Comparison of ENCODE assay signal across 12 mouse cellular contexts in genomic region chr16:89993991-89994825, GRCm38 (mm10).
A peak's percentile ranks its signal among the peaks of the same experiment; 100 is the strongest.
DNase-seq lines count a peak whose midpoint lies in the region; ATAC-seq and TF ChIP-seq lines count a peak whose summit lies in the region.
"Had no signal": no experiment of that assay in that cellular context is flagged by ENCODE, and none has a peak within 500 bp of the region (broad histone marks: within the 10 kb centered on the region; RNA-seq: fewer than 3 reads in every experiment).

No protein-coding gene starts in this region.

- H3K79me2 ChIP-seq in heart, adult 2 months (replicated peaks; ENCODE audit: control insufficient read depth, insufficient read depth, low read length) = no peaks in the 10 kb centered on the region

- H3K36me3 ChIP-seq in heart, adult 2 months (ENCODE audit: control insufficient read depth, insufficient read depth, low read length) = no peaks in the 10 kb centered on the region
- H3K36me3 ChIP-seq: midbrain, embryonic 15.5 days had no signal

- H3K4me1 ChIP-seq in heart, adult 2 months (ENCODE audit: control insufficient read depth, insufficient read depth, low read length) = peaks cover 2% of the 10 kb centered on the region
- H3K4me1 ChIP-seq: midbrain, embryonic 15.5 days had no signal

- H3K4me3 ChIP-seq in heart, adult 2 months = no peak overlapping the region
- H3K4me3 ChIP-seq: limb, embryonic 12.5 days; midbrain, embryonic 15.5 days had no signal

- H3K9ac ChIP-seq in heart, adult 2 months (ENCODE audit: low read depth, low read length) = no peak overlapping the region
- H3K9ac ChIP-seq: limb, embryonic 12.5 days; midbrain, embryonic 15.5 days had no signal

- no peak overlapping the region for H3K27ac ChIP-seq in heart, adult 2 months
- H3K27ac ChIP-seq: limb, embryonic 12.5 days; midbrain, embryonic 15.5 days had no signal

- DNase-seq in heart, adult 11 months = peak; percentile 85
- DNase-seq in heart, adult 2 months = no peak
- DNase-seq in MEL-GATA-1-ER (ENCODE audit: extremely low read depth, low read depth) = peak; percentile 88
- no peak for DNase-seq in lung, postnatal 10 days
- no peak for DNase-seq in frontal cortex, postnatal 25 days (ENCODE audit: low spot score in 2 of 2)
- DNase-seq in gastrocnemius, postnatal 10 days = no peak
- DNase-seq: heart, postnatal 36 days; kidney, postnatal 14 days had no signal

- TF ChIP-seq CTCF in heart, adult 2 months (IDR thresholded peaks at IDR 0.05) = no peak

- no peaks in the 10 kb centered on the region for H3K27me3 ChIP-seq in heart, adult 2 months (ENCODE audit: control insufficient read depth, insufficient read depth, low read length)
- H3K27me3 ChIP-seq: limb, embryonic 12.5 days; midbrain, embryonic 15.5 days had no signal

- TF ChIP-seq POLR2A in heart, adult 2 months (IDR thresholded peaks at IDR 0.05; ENCODE audit: insufficient read depth, low read depth, low read length) = no peak

- WGBS in heart, adult 2 months = 58% methylated on average over 17 of the region's 17 CpGs

- peak; percentile 88 for ATAC-seq in common myeloid progenitor, adult 5-6 weeks (replicated peaks; ENCODE audit: low read depth, poor library complexity, severe bottlenecking)
- peak; percentile 45 for ATAC-seq in megakaryocyte-erythroid progenitor cell, adult 5-6 weeks (replicated peaks; ENCODE audit: low FRiP score, low TSS enrichment, poor library complexity, severe bottlenecking)
- ATAC-seq: midbrain, embryonic 15.5 days had no signal

- intact Hi-C loops in heart, adult 2 months (cut with DNase I) = no loop called here

- no peak for TF ChIP-seq EP300 in heart, adult 2 months (IDR thresholded peaks at IDR 0.05; ENCODE audit: insufficient read depth, low read depth, low read length)

Comparison
In these comparisons a context has a peak if more than half of its experiments do, and no peak if none do; other contexts are left out.
1. DNase-seq: peak in heart, adult 11 months (single experiment) and MEL-GATA-1-ER (single experiment); none in heart, adult 2 months (0 of 2), lung, postnatal 10 days (single experiment), frontal cortex, postnatal 25 days (0 of 2) and gastrocnemius, postnatal 10 days (single experiment).